ENCODE assay signal across 8 mouse cellular contexts in the genomic region with DNA sequence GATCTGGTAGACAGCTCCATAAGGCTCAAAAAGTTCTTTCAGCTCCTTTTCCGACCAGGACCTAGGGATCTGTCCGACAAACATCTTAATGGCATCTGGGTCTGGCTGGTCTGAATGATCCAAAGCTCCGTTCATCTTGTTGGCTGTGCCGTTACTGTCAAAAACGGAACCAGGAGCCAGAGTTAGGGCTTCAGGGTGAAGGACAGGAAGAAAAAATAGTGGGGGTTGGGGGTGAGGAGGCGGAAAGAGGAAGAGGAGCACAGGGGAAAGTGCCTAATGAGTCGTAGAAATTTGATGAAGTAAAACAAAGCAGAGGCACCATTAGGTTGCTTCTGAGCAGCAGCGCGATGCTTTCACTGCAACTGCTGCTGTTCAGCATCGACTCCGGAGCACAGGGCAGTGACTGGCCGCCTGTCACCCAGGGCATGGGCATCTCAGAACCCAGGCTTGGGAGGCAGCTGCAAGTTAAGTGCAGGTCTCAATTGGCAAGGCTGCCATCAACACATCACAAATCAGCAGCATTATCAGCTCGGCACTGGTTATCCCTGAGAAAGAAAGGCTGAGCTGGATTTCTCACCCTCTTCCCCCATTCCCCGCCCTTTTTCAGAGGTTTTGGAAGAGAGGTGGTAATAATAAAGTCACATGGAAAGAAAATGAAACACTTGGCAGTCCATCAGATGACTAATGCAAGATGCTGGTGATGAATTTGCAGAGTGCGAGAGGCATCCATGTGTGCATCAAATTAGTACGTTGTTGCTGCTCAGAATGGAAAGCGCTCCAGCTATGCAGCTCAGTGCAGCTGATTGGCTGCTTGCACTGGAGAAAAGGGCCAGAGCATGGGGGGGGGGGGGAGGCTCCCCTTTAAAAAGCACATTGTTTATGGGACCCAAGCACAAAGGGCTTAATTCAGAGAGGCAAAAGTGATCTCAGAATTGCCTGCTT.
A peak's percentile ranks its signal among the peaks of the same experiment; 100 is the strongest.
DNase-seq lines count a peak whose midpoint lies in the region; ATAC-seq and TF ChIP-seq lines count a peak whose summit lies in the region.

No protein-coding gene starts in this region.

- peak overlapping the region; percentile 74 for H3K4me2 ChIP-seq in forebrain, embryonic 15.5 days (replicated peaks)
- peak overlapping the region; percentile 78 for H3K4me2 ChIP-seq in hindbrain, postnatal 0 days (ENCODE audit: low read depth, low read length)
- H3K4me2 ChIP-seq in limb, embryonic 14.5 days (replicated peaks; ENCODE audit: low read depth, low read length, severe bottlenecking) = peak overlapping the region; percentile 84
- peak overlapping the region; percentile 65 for H3K4me2 ChIP-seq in midbrain, postnatal 0 days (ENCODE audit: low read depth, low read length, poor library complexity, severe bottlenecking)

- no peak for TF ChIP-seq POLR2A in limb, embryonic 14.5 days (IDR thresholded peaks at IDR 0.05; ENCODE audit: borderline replicate concordance, extremely low read depth, insufficient read depth, insufficient read length)

- ATAC-seq in forebrain, embryonic 15.5 days (replicated peaks) = peak; percentile 88
- peak; percentile 85 for ATAC-seq in hindbrain, postnatal 0 days
- peak; percentile 86 for ATAC-seq in limb, embryonic 14.5 days (ENCODE audit: low FRiP score, low read depth)
- peak; percentile 76 for ATAC-seq in midbrain, postnatal 0 days (ENCODE audit: low FRiP score)

- peak overlapping the region; percentile 48 for H3K9ac ChIP-seq in forebrain, embryonic 15.5 days (replicated peaks)
- H3K9ac ChIP-seq in hindbrain, postnatal 0 days (replicated peaks; ENCODE audit: low read length) = peak overlapping the region; percentile 48
- peak overlapping the region; percentile 53 for H3K9ac ChIP-seq in limb, embryonic 14.5 days (ENCODE audit: low read depth, low read length, severe bottlenecking)
- peak overlapping the region; percentile 40; the same call in 1 of the 2 replicates for H3K9ac ChIP-seq in midbrain, postnatal 0 days (replicated peaks; ENCODE audit: low read length, poor library complexity, severe bottlenecking)

- WGBS in forebrain, embryonic 15.5 days = under 1% methylated on average over 17 of the region's 17 CpGs
- 4% methylated on average over 17 of the region's 17 CpGs for WGBS in hindbrain, postnatal 0 days
- WGBS in limb, embryonic 14.5 days = 6% methylated on average over 17 of the region's 17 CpGs
- WGBS in midbrain, postnatal 0 days = 10% methylated on average over 17 of the region's 17 CpGs

- H3K9me3 ChIP-seq in forebrain, embryonic 15.5 days = no peaks in the 10 kb centered on the region
- no peaks in the 10 kb centered on the region for H3K9me3 ChIP-seq in hindbrain, postnatal 0 days (ENCODE audit: low read length)
- no peaks in the 10 kb centered on the region for H3K9me3 ChIP-seq in limb, embryonic 14.5 days (ENCODE audit: control insufficient read depth, low read length)
- H3K9me3 ChIP-seq in midbrain, postnatal 0 days (ENCODE audit: low read length) = no peaks in the 10 kb centered on the region

- peak overlapping the region; percentile 91 for H3K27ac ChIP-seq in forebrain, embryonic 15.5 days (replicated peaks)
- H3K27ac ChIP-seq in hindbrain, postnatal 0 days = peak overlapping the region; percentile 74
- H3K27ac ChIP-seq in limb, embryonic 14.5 days (replicated peaks; ENCODE audit: low read depth, low read length) = peak overlapping the region; percentile 74
- H3K27ac ChIP-seq in midbrain, postnatal 0 days (ENCODE audit: low read depth, low read length) = no peak overlapping the region

- DNase-seq in gastrocnemius, adult 18-20 months (ENCODE audit: low spot score) = peak; percentile 57
- DNase-seq in gastrocnemius, adult 8-10 months (ENCODE audit: low spot score in 2 of 2) = no peak
- DNase-seq in cerebellum, adult 11-12 months = peak; percentile 26
- peak; percentile 65 for DNase-seq in hindbrain, postnatal 0 days (ENCODE audit: low spot score)
- peak; percentile 78 for DNase-seq in limb, embryonic 14.5 days (ENCODE audit: low spot score)
- peak; percentile 61 for DNase-seq in midbrain, postnatal 0 days (ENCODE audit: low spot score)
- peak; percentile 89 for DNase-seq in telencephalon, adult 2 months (ENCODE audit: low read depth, low spot score)

- TF ChIP-seq CTCF in hindbrain, postnatal 0 days (IDR thresholded peaks at IDR 0.05; ENCODE audit: low read depth) = no peak
- TF ChIP-seq CTCF in midbrain, postnatal 0 days (IDR thresholded peaks at IDR 0.05) = no peak

- H3K4me1 ChIP-seq in forebrain, embryonic 15.5 days = peaks cover 66% of the 10 kb centered on the region
- peaks cover 21% of the 10 kb centered on the region for H3K4me1 ChIP-seq in hindbrain, postnatal 0 days (ENCODE audit: insufficient read depth, low read length)
- peaks cover 15% of the 10 kb centered on the region for H3K4me1 ChIP-seq in limb, embryonic 14.5 days (ENCODE audit: control insufficient read depth, insufficient read depth, low read length)
- H3K4me1 ChIP-seq in midbrain, postnatal 0 days (ENCODE audit: insufficient read depth, low read length) = no peaks in the 10 kb centered on the region; the same call in 1 of the 2 replicates

- H3K4me3 ChIP-seq in forebrain, embryonic 15.5 days = peak overlapping the region; percentile 37
- peak overlapping the region; percentile 38 for H3K4me3 ChIP-seq in hindbrain, postnatal 0 days (ENCODE audit: low read length)
- H3K4me3 ChIP-seq in limb, embryonic 14.5 days (replicated peaks; ENCODE audit: low read length) = peak overlapping the region; percentile 43
- peak overlapping the region; percentile 25 for H3K4me3 ChIP-seq in midbrain, postnatal 0 days (ENCODE audit: low read depth, low read length)

- H3K27me3 ChIP-seq in forebrain, embryonic 15.5 days = no peaks in the 10 kb centered on the region
- H3K27me3 ChIP-seq in hindbrain, postnatal 0 days (ENCODE audit: insufficient read depth, low read length) = no peaks in the 10 kb centered on the region
- no peaks in the 10 kb centered on the region for H3K27me3 ChIP-seq in limb, embryonic 14.5 days (ENCODE audit: control insufficient read depth, insufficient read depth, low read length)
- no peaks in the 10 kb centered on the region for H3K27me3 ChIP-seq in midbrain, postnatal 0 days (ENCODE audit: insufficient read depth, low read length)

- H3K36me3 ChIP-seq in forebrain, embryonic 15.5 days = 0 out of 2 replicates have a peak, but pooled peaks cover 4% of the 10 kb centered on the region
- H3K36me3 ChIP-seq in hindbrain, postnatal 0 days (ENCODE audit: insufficient read depth, low read length) = no peaks in the 10 kb centered on the region
- H3K36me3 ChIP-seq in limb, embryonic 14.5 days (ENCODE audit: control insufficient read depth, insufficient read depth, low read length) = no peaks in the 10 kb centered on the region
- H3K36me3 ChIP-seq in midbrain, postnatal 0 days (ENCODE audit: insufficient read depth, low read length) = 0 out of 2 replicates have a peak, but pooled peaks cover 3% of the 10 kb centered on the region

Comparison
In these comparisons a context has a peak if more than half of its experiments do, and no peak if none do; other contexts are left out.
1. DNase-seq: peak in gastrocnemius, adult 18-20 months (single experiment), cerebellum, adult 11-12 months (single experiment), hindbrain, postnatal 0 days (single experiment), limb, embryonic 14.5 days (single experiment), midbrain, postnatal 0 days (single experiment) and telencephalon, adult 2 months (single experiment); none in gastrocnemius, adult 8-10 months (0 of 2).
2. Peak in every context shown above with its lines, with median percentiles within 50 percentile points of each other: ATAC-seq, H3K4me2 ChIP-seq, H3K4me3 ChIP-seq and H3K9ac ChIP-seq.